Mouse (Mus musculus): Measurements from ENCODE around the gene Tfip11.

GRCm38 (mm10) chr5:112346211-112346965 is 20.2 kb downstream of the Tfip11 start:
- no peak for TF ChIP-seq CTCF (IDR thresholded peaks at IDR 0.05; ENCODE audit: low read depth, low read length)
- no peak for TF ChIP-seq GATA1 (IDR thresholded peaks at IDR 0.05; ENCODE audit: borderline replicate concordance, low read length)
- TF ChIP-seq TAL1 (conservative IDR thresholded peaks at IDR 0.05; ENCODE audit: low read depth, low read length): no peak

All from G1E (cell line).